Mouse (Mus musculus): ENCODE data around the gene Cenpb. TPM values are rescaled to one million over a fixed set of nuclear protein-coding genes. Genes with fewer than 3 reads are reported as not detected.
"Not testable (repeated sequence)": the region's sequence is repeated elsewhere in the genome, so short reads cannot be mapped to it uniquely, and the experiment has no call there.

The Cenpb gene
- 3.5 and 4.5 TPM in 2 replicates for polyA plus RNA-seq (2015; fragmentation: Nextera tagmentation; extraction: Ambion mirVana)

DNA sequence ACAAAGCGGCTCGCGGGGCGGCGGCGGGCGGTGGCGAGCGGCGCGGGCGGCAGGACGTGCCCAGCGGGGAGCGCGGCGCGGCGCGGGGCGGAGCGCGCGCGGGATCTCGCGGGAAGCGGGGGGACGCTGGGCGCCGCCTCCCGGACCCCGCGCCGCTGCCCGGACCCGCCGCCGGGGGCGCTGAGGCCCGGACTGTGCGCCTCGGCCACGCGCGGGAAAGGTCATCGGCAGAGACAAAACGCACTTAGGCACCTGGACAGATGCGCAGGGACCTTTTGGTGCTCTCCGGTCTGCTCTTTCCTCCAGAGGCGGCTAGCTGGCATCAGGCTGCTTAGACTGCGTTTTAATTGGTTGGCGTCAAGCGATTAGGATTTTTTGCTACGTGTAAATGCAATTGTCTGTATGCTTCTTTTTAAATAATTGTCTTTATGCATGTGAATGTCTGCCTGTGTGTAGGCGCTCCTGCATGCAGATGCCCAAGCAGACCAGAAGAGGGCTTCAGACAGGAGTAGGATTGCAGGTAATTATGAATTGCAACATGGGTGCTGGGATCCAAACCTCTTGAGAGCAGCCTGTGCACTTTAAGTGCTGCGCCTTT, at the start of gene Cenpb:
Gene Cenpb, minus strand, starts transcription at position 78 of the 598 bp plus-strand sequence.
- Histone ChIP-seq H3K27me3 (no peaks in the 10 kb centered on the region), H3K4me3 (replicated peaks) (peak within 1 kb of the TSS; percentile 82), H3K4me2 (peak within 1 kb of the TSS; percentile 98), H3K9me3 (replicated peaks) (no peaks in the 10 kb centered on the region), H3K27ac (peak within 1 kb of the TSS; percentile 94), H3K36me3 (peaks cover 13% of the 10 kb centered on the region), H3K4me1 (replicated peaks) (peaks cover 57% of the 10 kb centered on the region), H3K9ac (peak within 1 kb of the TSS; percentile 96)
- peak; percentile 72 for DNase-seq
- WGBS (ENCODE audit: insufficient replicate concordance) = 3% methylated on average over 51 of the region's 57 CpGs
- peak; percentile 83 for ATAC-seq (ENCODE audit: low read depth)

GRCm38 (mm10) chr2:131227243-131227642, 47.4 kb upstream of the Cenpb start:
- peaks cover 62% of the 10 kb centered on the region for H3K4me1 ChIP-seq (replicated peaks)
- H3K4me3 ChIP-seq (replicated peaks) = no peak overlapping the region
- WGBS (ENCODE audit: insufficient replicate concordance) = 47% methylated on average over 3 of the region's 3 CpGs

DNA sequence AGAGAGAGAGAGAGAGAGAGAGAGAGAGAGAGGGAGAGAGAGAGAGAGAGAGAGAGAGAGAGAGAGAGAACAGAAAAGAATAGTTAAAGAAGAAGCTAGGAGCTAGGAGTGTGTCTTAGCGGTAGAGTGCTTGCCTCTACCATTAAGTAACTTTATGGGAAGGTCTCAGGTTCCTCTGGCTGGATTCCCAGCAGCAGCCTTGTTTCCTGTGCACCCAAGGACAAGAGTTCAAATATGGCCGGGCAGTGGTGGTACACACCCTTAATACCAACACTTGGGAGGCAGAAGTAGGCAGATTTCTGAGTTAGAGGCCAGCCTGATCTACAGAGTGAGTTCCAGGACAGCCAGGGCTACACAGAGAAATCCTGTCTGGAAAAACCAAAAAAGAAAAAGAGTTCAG, 46.8 kb upstream of the Cenpb start:
- H3K36me3 ChIP-seq; H3K4me3 ChIP-seq (replicated peaks); ATAC-seq (ENCODE audit: low read depth); H3K9ac ChIP-seq; H3K4me2 ChIP-seq; DNase-seq; H3K27me3 ChIP-seq; H3K9me3 ChIP-seq (replicated peaks): not testable (repeated sequence)
- 66% methylated on average over 2 of the region's 2 CpGs for WGBS (ENCODE audit: insufficient replicate concordance)
- peaks cover 63% of the 10 kb centered on the region for H3K4me1 ChIP-seq (replicated peaks)
- peak overlapping the region; percentile 66 for H3K27ac ChIP-seq

More at GRCm38 (mm10) chr2:131227243-131227642, 47.4 kb upstream of the Cenpb start:
- DNase-seq = no peak
- H3K9ac ChIP-seq = no peak overlapping the region
- no peaks in the 10 kb centered on the region for H3K36me3 ChIP-seq
- peak overlapping the region; percentile 66 for H3K27ac ChIP-seq
- H3K9me3 ChIP-seq (replicated peaks) = no peaks in the 10 kb centered on the region
- H3K4me2 ChIP-seq = no peak overlapping the region
- ATAC-seq (ENCODE audit: low read depth) = no peak
- no peaks in the 10 kb centered on the region for H3K27me3 ChIP-seq

GRCm38 (mm10) chr2:131225178-131225577, 45.3 kb upstream of the Cenpb start:
- Histone ChIP-seq H3K4me3 (replicated peaks) (no peak overlapping the region), H3K9me3 (replicated peaks) (no peaks in the 10 kb centered on the region), H3K4me1 (replicated peaks) (peaks cover 71% of the 10 kb centered on the region), H3K4me2 (no peak overlapping the region), H3K27me3 (no peaks in the 10 kb centered on the region), H3K9ac (no peak overlapping the region), H3K36me3 (no peaks in the 10 kb centered on the region), H3K27ac (peak overlapping the region; percentile 98)
- DNase-seq = no peak
- 84% methylated on average over 6 of the region's 6 CpGs for whole genome bisulfite sequencing (ENCODE audit: insufficient replicate concordance)
- ATAC-seq (ENCODE audit: low read depth) = no peak

DNA sequence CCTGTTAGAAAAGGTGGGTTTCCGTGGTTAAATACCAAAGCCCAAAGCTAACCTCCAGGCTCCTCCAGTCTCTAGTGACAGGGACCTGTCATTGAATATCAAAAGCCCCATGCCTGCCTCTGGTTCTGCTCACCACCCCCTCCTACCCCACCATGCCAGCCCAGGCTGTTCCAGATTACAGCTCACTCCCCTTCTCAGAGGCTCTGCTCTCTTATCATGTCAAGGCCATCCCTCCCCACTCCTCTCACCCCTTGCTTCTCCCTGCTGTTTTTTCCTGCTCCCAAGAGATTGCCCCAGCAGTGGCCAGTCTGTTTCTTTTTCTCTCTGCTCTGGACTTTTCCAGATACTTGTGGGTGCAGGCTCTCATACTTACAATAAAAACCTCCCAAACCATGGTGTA, 43.7 kb upstream of the Cenpb start:
- peak overlapping the region; percentile 71 for H3K9ac ChIP-seq
- peak overlapping the region; percentile 50 for H3K4me2 ChIP-seq
- no peaks in the 10 kb centered on the region for H3K36me3 ChIP-seq
- H3K9me3 ChIP-seq (replicated peaks) = no peaks in the 10 kb centered on the region
- peaks cover 76% of the 10 kb centered on the region for H3K4me1 ChIP-seq (replicated peaks)
- H3K27ac ChIP-seq = peak overlapping the region; percentile 98
- WGBS (ENCODE audit: insufficient replicate concordance) = 32% methylated on average over 1 of the region's 1 CpGs
- no peaks in the 10 kb centered on the region for H3K27me3 ChIP-seq
- 0 out of 2 replicates have a peak overlapping the region, but pooled peaks have one; percentile 14 for H3K4me3 ChIP-seq (replicated peaks)
- peak; percentile 89 for DNase-seq
- peak; percentile 99 for ATAC-seq (ENCODE audit: low read depth)

DNA sequence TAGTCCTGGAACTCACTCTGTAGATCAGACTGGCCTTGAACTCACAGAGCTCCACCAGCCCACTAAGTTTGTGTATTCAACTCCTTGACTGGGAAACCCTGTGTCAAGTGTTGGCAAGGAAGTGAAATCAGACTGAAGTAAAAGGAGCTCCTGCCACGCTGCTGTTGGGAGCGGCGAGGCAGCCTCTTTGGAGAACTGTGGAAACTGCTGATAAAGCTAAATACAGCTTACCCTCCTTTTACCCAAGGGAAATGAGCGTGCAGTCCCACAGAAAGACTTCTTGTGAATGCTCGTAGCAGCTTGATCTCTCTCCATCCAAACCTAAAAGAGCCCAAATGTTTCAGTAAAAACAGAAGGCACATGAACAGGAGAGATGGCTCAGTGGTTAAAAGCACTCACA, 42.7 kb upstream of the Cenpb start:
- WGBS (ENCODE audit: insufficient replicate concordance) = 14% methylated on average over 5 of the region's 5 CpGs
- ATAC-seq (ENCODE audit: low read depth) (peak; percentile 47), DNase-seq (no peak)
- Histone ChIP-seq H3K27ac (peak overlapping the region; percentile 98), H3K4me2 (peak overlapping the region; percentile 50), H3K4me3 (replicated peaks) (no peak overlapping the region), H3K36me3 (no peaks in the 10 kb centered on the region), H3K9me3 (replicated peaks) (no peaks in the 10 kb centered on the region), H3K9ac (peak overlapping the region; percentile 71), H3K27me3 (no peaks in the 10 kb centered on the region), H3K4me1 (replicated peaks) (peaks cover 83% of the 10 kb centered on the region)

- peaks cover 82% of the 10 kb centered on the region for H3K4me1 ChIP-seq (replicated peaks)
- no peak overlapping the region for H3K4me3 ChIP-seq (replicated peaks)
- no peaks in the 10 kb centered on the region for H3K9me3 ChIP-seq (replicated peaks)
- peak overlapping the region; percentile 71 for H3K9ac ChIP-seq
- WGBS (ENCODE audit: insufficient replicate concordance) = 28% methylated on average over 3 of the region's 3 CpGs
- DNase-seq (no peak), ATAC-seq (ENCODE audit: low read depth) (no peak)
- no peaks in the 10 kb centered on the region for H3K27me3 ChIP-seq
- peak overlapping the region; percentile 50 for H3K4me2 ChIP-seq
- H3K36me3 ChIP-seq = no peaks in the 10 kb centered on the region
- peak overlapping the region; percentile 98 for H3K27ac ChIP-seq
These were observed 42.1 kb upstream of the Cenpb start for GRCm38 (mm10) chr2:131221853-131222515.

- 46% methylated on average over 4 of the region's 4 CpGs for WGBS (ENCODE audit: insufficient replicate concordance)
These were observed 40.2 kb upstream of the Cenpb start for GRCm38 (mm10) chr2:131220030-131220429.

GRCm38 (mm10) chr2:131215941-131216858, 36.3 kb upstream of the Cenpb start:
- Histone ChIP-seq H3K36me3 (peaks cover 19% of the 10 kb centered on the region), H3K27ac (peak overlapping the region; percentile 96), H3K27me3 (no peaks in the 10 kb centered on the region), H3K9me3 (replicated peaks) (no peaks in the 10 kb centered on the region), H3K4me2 (no peak overlapping the region), H3K9ac (peak overlapping the region; percentile 2; the same call in 1 of the 2 replicates), H3K4me3 (replicated peaks) (no peak overlapping the region), H3K4me1 (replicated peaks) (peaks cover 82% of the 10 kb centered on the region)
- 82% methylated on average over 7 of the region's 7 CpGs for WGBS (ENCODE audit: insufficient replicate concordance)
- no peak for ATAC-seq (ENCODE audit: low read depth)
- DNase-seq = no peak

More at GRCm38 (mm10) chr2:131220030-131220429, 40.2 kb upstream of the Cenpb start:
- DNase-seq (no peak), ATAC-seq (ENCODE audit: low read depth) (no peak)
- Histone ChIP-seq H3K4me2 (no peak overlapping the region), H3K4me3 (replicated peaks) (no peak overlapping the region), H3K36me3 (no peaks in the 10 kb centered on the region), H3K27ac (peak overlapping the region; percentile 64; the same call in 1 of the 2 replicates), H3K27me3 (no peaks in the 10 kb centered on the region), H3K9me3 (replicated peaks) (no peaks in the 10 kb centered on the region), H3K9ac (no peak overlapping the region), H3K4me1 (replicated peaks) (peaks cover 83% of the 10 kb centered on the region)

DNA sequence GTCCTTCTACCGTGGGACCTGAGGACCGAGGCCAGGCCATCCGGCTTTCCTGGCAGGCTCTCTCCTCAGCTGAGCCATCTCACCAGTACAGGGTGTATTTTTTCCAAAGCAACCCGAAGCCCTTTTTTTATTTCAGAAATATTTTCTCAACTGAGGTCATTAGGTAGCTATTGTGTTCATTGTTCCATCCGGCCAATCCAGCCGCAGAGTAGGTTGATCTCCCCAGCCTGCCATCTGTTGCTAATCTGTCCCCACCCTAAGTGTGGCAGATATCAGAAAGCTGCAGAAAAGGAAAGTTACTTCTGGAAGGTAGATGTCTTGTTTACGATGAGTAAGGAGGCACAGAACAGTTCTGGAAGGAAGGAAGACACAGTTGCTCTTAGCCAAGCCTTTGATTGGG, 33.9 kb upstream of the Cenpb start:
- Histone ChIP-seq H3K4me2 (peak overlapping the region; percentile 63), H3K27me3 (no peaks in the 10 kb centered on the region), H3K9ac (peak overlapping the region; percentile 73), H3K36me3 (peaks cover 19% of the 10 kb centered on the region), H3K4me1 (replicated peaks) (peaks cover 88% of the 10 kb centered on the region), H3K9me3 (replicated peaks) (no peaks in the 10 kb centered on the region), H3K4me3 (replicated peaks) (peak overlapping the region; percentile 39), H3K27ac (peak overlapping the region; percentile 96)
- WGBS (ENCODE audit: insufficient replicate concordance) = 39% methylated on average over 7 of the region's 7 CpGs
- peak; percentile 73 for ATAC-seq (ENCODE audit: low read depth)
- DNase-seq = peak; percentile 72

Data from liver, embryonic 13.5 days (tissue).